Mouse (Mus musculus) granulocyte monocyte progenitor cell, adult 5-6 weeks (primary cell): Measurements from ENCODE around the gene Rdx. TPM values are rescaled to one million over a fixed set of nuclear protein-coding genes. Genes with fewer than 3 reads are reported as not detected.

ENCODE experiments used
- ATAC-seq: replicated peaks from 2 replicates; pipeline ENCODE4 v1.8.0; 2016; ENCODE audit warnings: mild to moderate bottlenecking, moderate TSS enrichment, inconsistent platforms; ENCODE audit not compliant: poor library complexity, severe bottlenecking
- total RNA-seq, 2 experiments: library from RNA; stranded (forward) in 1 of 2; stranded (reverse) in 1 of 2; fragments of 200-712, 200-1000 nt in 1 of 2; fragments of >200 nt in 1 of 2; fragmentation: Nextera tagmentation in 1 of 2; gene quantifications; 2 replicates each; pipeline ENCODE4 v1.2.3; 2014 to 2017

The Rdx gene
- total RNA-seq (2014; fragmentation: Nextera tagmentation) (76.5 and 83.0 TPM in 2 replicates), total RNA-seq (2017) (178 and 213 TPM in 2 replicates)

DNA sequence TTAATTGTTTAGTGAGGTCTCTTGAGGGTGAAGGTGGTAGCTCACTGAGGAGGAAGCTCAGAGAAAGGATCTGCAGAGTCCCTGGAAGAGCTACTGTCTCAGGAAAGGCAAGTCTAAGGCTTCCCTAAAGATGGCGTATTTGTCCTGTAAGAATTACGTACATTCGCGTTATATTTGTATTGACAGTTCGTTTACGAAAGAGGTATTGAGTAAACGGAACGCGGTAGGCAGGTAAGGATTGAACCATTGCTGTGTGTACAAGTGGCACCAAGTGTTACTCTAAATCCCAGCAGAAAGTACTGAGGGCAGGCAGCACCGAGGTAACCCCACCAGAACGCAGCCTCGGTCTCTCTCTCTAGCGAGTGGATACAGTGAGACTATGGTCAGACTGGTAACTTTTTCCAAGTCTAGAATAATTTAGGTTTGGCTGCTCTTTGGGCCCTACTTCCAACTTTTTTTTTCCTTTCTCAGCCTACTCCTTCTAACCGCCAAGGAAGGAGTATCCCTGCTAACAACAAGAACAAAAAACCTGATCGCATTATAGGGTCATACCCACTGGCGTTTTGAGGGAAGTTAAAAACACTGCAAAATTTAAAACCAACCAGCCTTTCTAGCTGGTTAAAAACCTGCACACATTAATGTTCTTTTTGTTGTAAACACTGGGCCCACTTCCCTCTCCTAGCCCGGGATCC lies at the start of gene Rdx:
TSS of gene Rdx (plus strand) at position 45 of the 692 bp plus-strand sequence.
- peak; percentile 20 for ATAC-seq

DNA sequence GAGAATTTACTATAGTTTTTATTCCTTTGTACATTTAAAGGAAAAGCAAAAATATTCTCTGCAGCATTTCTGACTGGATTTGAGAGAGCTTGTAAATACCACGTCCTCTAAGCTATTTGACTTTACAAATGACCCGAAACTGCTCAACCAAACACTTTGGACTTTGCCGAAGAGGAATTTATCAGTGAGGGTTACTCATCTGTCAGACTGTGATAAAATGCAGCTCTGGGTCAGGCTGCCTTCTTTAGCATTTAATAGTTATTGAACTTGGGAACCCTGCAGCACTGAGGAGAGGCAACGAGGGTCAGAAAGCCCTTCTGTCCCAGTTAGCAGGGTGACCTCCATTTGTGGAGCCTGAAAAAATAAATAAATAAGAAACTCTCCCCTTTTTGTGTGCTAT lies 43.5 kb upstream of the Rdx start:
- no peak for ATAC-seq

DNA sequence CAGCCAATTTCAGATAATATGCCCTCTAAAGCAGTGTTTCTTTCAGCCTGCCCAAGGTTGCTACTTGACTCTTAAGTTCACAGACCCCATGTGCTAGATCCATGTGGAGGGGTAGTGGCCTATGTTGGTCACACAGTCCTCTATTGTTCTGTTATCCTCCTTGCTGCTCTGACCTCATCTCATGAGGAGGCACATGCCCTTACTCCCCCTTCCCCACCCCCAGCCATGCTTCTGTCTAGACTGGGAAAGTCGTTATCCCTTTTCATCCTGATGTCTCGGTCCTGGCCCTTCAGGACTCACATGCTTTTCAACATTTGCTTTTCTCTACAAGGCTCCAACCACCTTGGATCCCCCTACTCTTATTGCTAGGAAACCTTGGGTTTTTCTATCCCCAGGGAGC lies 39.6 kb upstream of the Rdx start:
- ATAC-seq = no peak

DNA sequence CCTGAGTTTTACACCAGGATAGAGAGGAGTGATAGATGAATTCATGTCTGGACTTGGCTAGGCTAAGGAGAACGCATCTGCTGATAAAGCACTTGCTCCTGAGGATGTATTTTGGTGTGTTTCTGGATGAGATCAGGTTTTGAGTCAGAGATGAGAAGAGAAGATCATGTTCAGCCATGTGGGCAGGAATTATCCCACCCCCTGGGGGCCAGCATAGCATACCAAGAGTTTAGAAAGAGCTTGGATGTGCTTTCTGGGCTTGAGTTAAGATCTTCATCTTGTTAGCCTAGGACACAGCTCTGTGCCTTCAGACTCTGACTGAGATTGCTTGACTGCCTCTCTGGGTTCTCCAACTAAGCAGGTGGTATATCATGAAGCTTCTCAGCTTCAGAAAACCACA lies 38.5 kb upstream of the Rdx start:
- ATAC-seq = no peak

DNA sequence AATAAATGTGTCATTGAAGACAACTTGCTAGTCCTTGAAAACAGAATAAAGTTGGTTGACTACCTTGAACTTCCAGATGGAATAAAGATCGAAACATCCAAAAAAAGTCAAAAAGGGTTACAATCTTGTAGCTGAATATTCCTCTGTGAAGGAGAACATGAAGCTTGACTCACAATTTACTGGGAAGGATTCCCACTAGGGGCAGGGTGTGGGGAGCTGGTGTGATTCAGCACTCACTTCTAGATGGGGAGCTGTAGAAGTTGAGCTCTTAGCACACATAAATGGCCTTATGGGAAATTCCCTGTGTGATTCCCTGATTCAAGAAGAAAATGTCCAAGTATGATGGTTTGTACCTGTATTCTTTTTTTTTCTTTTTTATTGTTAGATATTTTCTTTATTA lies 34.7 kb upstream of the Rdx start:
- no peak for ATAC-seq

DNA sequence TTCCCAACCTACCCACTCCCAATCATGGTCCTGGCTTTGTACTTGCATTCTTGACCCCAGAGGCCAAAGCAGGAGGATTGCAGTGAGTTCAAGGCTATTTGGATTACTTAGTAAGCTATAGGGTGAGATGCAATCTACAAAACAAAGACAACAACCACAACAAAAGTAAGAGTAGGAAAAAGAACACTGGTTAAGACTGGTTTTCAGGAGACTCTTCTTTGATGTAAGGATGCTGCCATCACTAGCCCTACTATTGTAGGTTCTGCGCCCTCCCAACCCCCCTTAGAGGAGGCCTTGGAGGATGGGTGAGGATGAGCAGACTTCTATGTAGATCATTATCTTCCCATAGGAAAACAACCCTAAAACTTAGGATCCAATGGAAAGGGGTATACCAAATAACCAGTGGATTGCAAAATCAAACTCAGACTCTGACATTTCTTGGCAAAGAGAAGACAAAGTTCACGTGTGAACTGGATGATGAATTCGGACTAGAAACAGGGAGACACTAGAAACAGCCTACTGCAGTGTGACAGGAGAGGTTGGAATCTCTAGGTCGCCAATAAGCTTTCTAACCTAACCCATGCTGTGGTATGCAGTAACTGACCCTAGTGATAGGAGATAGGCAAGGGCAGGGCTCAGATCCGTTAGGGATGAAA lies 34.1 kb upstream of the Rdx start:
- ATAC-seq = no peak

DNA sequence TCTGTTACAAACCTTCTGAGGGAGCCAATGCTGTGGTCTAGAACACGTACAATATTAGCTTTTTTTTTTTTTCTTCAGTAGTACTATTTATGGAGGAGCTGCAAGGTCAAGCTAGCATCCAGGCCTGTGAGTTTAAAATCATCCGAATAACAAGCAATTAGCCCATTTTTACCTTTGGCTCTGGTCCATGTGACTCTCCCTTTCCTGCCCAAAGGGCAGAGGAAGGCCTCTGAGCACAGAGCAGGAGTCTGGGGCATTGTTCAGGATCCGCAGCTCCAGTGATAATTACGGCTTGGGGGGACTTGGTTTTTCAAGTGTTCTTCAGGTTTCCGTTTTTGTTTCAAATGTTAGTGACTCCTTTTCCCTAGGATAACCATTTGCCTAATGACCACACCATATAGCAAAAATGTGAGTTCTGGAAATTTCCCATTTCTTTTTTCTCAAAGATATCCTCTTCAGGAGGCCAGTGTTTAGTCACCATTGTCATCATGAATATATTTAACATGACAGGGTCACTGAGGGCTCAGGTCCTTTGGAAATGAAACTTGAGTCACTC lies 33.0 kb upstream of the Rdx start:
- ATAC-seq = no peak

DNA sequence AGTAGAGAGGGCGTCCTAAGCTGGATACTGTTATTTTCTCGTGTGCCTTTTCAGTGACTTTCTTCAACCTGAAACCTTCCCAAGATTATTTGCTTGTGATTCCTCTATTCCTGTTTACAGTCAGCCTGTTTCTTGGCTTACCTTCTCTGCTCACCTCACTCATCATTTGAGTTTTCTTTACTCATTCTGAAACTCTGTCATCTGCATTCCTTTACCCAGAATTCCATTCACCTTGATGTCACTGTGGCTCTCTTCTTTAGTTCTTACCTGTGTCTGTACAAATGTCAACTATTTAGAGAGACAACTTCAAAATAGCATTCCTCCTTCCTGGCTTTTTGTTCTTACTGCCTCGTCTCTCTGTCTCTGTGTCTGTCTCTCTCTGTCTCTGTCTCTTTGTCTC lies 29.9 kb upstream of the Rdx start:
- ATAC-seq = no peak

DNA sequence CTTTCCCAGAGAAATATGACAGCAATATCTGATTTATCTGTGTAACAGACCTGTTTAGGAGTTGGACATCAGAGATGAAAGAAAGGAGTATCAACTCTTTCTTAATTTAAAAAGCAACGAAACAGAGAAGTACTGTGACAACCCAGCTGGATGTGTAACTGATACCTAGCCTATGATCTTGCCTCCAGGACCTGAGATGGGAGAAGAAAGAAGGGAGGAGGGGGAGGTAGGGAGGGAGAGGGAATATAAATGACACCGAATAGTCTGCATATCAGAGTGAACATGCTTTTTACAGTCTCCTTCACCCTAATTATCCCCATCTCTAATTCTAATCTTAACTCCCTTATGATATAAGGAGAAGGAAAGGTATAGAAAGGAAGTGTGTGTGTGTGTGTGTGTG lies 29.1 kb upstream of the Rdx start:
- no peak for ATAC-seq

DNA sequence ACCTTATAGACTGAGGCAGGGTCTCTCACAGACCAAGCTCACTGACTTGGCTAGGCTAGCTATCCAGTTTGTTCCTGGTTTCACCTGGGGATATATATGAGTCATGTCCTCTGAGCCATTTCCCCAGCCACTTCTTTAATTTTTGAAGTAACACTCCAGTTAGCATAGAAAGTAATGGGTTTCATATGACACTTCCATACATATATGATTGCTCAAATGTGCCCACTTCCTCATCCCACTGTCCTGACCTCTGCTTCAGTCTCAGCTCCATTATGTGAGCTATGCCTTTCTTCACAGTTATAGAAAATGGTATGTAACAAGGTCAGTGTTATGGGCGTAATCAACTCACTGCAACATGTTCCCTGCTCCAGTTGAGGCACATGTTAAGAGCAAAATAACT lies 28.5 kb upstream of the Rdx start:
- peak; percentile 93 for ATAC-seq

DNA sequence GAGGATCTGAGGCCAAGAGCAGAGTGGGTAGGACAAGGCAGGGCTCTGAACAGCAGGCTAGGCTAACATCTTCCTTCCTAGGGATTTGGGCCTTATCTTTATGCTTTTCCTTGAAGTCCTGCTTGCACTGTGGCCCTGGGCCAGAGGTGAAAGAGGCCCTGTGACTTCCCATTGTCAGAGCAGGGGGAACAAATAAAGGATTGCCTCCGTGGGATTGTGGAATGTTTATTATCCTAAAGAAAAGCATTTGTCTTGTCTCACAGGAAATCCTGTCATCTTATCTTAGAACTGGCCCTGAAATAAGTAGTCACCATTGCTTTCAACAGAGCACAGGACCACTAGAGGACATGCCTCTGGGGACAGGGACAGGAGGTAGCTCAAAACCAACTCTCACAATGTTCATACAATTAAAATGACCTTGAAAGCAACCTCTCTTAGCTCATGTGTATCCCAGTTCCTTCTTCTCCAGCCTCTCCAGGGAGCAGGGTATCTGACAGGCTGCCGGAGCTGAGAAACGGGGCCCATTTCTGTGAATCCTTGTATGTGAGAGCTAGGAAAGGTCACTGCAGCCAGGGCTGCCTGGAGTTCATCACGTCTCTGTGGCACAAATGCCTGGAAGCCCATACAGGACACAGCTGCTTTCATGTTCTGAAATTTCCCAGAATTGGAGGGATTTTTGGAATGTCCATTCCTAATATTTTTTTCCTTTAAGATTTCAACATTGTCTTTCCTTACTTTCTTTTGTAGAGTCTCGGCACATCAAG lies 19.5 kb upstream of the Rdx start:
- ATAC-seq = no peak

DNA sequence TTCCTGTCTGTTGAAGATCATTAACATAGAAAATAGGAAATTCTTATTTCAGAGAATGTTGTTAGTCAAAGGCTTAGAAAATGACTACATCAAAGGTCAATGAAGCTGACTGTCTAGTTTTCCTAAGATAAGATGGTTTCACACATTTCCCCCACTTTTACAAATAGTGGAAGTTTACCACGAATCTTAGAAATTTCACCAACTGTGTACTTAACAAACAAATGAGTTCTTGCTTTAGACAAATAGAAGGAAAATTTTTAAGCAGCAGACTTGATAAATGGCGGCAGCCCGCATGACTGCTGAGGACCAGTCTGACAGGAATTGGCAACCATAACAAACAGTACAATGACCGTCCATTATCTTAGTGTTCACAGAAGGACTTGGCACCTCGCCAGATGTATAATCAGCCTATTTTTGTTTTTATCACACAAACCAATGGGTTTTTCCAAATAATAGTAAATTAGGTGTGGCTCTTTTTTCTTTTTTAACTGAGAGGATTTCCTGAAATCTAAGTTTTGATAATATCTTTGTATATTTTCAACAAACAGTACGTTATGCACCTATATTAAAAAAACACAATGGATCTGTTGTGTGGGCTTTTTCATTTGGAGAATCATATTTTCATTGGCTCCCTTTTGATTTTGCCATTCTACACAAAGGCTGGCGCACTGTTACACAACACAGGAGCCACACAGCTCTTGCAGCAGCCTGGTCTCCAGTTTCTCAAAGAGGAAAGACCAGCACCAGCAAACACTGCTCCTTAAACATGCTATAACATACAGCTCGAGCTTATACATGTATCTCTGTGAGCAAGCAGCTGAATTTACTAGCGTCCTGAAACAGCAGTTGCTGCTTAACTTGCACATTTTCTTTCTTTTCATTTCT lies 18.2 kb upstream of the Rdx start:
- no peak for ATAC-seq

DNA sequence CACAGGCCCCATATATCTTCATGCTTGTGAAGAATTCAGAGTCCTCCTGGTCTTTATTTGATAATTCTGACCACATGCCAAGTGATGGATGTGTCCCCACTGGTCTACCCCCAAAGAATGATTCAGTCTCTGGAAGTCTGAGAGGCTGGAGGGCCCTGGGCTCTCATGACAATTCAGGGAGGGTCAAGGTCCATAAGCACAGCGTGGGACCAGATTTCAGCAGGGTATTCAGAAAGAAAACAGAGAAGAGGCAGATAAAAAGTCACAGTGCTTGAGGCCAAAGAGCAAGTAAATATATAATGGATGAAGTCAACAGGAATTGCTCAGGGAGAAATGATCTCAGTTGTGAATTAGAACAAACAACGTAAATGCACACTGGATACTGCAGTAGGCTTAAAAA lies 15.5 kb upstream of the Rdx start:
- no peak for ATAC-seq

DNA sequence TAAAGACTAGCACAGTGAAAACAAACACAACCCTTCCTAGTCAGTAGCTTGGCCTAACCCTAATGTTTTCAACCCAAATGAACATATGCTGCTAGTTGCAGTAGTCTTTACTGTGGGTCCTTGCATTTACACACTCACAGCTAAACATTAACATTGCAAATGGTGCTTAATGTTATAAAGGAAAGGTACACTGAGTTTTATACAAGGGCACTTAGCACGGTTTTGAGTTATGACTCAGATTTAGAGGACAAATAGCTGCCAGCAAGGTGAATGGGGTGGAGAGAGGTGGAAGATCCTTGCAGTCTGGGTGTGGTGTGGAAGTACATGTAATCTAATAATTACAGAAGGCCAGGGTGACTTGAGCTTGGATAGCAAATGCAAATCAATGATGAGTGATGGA lies 9.5 kb upstream of the Rdx start:
- no peak for ATAC-seq

DNA sequence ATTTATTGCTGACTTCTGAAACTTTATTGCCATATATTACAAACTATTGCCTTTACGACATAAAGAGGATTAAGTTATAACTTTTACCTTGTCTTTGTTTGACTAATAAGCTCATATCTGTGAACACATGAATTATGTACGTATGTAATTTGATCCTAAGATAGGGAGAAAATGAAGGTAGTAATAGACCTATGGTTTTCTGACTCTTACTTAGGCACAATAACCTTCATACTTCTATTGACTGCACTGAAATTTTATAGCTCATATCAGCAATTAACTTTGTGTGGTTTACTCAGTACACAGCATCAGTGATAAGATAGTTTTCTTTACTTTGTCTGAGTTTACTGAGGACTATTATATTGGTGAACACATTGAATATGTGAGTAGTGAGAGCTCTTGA lies 5.3 kb upstream of the Rdx start:
- ATAC-seq = no peak

DNA sequence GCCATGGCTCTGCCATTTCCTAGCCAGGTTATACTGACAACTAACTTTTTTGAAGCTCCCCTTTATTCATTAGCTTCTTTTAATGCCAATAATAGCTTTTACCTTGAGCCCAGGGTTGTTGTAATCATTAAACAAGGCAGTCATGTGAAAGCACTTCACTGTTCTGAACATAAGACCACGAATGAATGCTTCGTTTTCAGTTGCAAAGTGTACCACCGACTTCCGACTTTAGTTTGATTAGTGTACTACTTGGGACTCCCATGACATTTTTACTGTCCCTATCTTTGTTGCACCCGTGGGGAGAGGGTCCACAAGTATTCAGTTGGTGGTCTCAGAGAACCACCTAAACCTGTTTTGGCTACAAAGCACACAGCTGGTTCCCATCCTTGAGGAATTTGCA lies 287 bp upstream of the Rdx start:
- no peak for ATAC-seq

DNA sequence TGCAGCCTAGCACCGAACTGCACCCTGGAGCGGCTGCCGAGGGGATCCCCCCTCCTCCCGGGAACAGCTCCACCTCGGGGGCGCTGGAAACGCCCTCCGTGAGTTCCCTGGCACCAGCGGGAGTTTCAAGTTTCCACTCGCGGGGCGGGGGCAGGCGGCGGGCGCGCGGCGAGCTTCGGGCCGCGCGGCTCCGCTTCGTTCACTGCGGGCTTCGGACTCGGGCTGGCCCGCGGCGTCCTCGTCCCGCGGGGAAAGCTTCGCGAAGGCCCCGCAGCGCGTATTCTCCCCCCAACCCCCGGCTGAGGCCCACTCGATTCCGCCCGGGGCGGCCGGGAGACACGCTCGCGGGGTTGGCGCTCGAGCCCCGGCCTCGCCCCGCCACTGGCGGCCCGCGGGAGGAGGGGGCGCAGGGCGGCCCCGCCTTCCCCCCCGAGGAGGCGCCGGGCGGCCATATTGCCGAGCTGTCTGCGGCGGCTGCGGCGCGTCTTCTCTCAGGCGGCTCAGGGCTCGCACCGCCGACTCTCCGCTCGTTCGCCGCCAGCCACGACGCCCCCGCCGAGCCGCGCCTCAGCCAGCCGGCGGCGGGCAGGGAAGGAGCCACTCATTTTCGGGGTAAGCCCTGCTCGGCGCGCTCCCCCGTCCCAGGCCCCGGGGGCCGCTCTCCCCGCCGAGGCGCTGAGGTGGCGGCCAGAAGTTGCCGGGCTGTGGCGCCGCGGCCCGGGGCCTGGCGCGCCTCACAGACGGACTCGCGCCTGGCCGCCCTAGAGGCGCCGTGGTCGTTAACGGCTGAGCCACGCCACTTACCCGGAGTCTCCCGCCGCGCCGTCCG lies 1.1 kb downstream of the Rdx start:
- ATAC-seq = peak; percentile 82

DNA sequence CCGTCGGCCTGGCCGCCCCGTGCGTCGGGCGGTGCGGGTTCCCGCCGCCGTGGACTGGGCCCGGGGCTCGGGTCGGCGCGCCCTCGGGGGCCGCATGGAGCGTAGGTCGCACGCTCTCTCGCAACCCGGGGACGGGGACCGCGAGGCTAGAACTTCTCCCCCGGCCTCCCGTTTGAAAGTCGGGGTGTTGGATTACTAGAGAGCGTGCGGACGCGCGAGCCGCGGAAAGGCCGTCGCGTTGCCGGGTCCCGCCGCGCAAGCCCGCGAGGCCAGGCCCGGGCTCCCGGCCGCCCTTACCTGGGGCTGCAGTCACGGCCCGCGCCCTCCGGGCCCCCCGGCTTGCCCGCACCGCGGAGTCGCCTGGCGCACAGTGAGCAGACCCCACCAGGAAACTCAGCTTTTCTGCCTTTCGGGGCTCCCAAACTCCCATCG lies 1.7 kb downstream of the Rdx start:
- ATAC-seq = peak; percentile 10; the same call in 1 of the 2 replicates

DNA sequence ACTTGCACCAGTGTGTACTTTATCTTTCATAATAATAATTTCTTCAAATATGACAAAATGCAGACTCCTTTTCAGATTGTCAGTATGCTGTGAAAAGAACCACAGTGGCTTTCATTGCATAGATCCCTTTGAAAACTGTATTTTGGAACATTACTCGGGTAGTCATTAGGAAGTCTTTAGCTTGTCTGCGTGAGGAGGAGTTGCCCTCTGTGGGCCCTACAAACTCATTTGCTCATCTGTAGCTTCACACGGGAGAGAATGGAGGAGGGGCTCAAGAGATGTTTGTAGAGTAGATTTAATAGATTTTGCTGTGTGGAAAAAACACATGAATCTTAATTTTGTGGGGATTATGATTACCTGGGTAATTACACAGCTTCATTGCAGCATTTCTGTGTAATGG lies 2.6 kb downstream of the Rdx start:
- ATAC-seq = no peak
